Mouse (Mus musculus): ENCODE measurements around the gene Tnks2. TPM values are rescaled to one million over a fixed set of nuclear protein-coding genes. Genes with fewer than 3 reads are reported as not detected.
"Not testable (repeated sequence)": the region's sequence is repeated elsewhere in the genome, so short reads cannot be mapped to it uniquely, and the experiment has no call there.

Tnks2 gene
- 10 to 100 TPM; 23.5 to 34.1 TPM for polyA plus RNA-seq (2017; shearing (Covaris generic))

DNA sequence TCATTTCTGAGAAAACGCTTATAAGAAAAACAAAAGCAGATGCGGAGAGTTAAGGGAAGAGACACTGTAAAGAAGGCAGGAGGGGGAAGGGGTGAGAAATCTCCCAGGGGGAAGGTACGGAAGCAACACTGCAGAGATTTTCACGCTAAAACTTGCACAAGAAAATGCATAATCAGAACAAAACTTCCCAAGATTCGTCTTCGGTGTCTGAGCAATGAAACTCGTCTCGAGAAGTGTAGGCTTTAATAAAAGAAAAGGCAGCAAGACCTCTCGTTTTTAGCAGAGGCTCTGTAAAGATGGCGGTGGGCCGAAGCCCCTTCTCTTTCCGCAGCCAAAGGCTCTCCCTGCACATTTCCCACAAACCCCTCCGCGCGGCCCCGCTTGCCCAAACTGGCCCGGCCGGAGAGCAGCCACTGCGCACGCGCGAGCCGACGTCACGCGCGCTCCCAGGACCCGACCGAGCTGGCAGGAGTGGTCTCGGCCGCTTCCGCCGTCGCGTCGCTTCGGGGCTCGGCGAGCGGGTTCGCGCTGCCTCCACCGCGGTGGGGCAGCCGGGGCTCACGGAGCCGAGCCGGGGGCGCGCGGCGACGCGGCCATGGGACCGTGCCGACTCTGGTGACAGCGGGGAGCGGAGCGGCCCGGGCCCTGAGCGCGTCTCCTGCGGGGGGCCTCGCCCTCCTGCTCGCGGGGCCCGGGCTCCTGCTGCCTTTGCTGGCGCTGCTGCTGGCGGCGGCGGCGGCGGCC, at the start of gene Tnks2:
Gene Tnks2 (plus strand): TSS at position 445 of the 744 bp plus-strand sequence.
- ATAC-seq, result peak; percentile 61

DNA sequence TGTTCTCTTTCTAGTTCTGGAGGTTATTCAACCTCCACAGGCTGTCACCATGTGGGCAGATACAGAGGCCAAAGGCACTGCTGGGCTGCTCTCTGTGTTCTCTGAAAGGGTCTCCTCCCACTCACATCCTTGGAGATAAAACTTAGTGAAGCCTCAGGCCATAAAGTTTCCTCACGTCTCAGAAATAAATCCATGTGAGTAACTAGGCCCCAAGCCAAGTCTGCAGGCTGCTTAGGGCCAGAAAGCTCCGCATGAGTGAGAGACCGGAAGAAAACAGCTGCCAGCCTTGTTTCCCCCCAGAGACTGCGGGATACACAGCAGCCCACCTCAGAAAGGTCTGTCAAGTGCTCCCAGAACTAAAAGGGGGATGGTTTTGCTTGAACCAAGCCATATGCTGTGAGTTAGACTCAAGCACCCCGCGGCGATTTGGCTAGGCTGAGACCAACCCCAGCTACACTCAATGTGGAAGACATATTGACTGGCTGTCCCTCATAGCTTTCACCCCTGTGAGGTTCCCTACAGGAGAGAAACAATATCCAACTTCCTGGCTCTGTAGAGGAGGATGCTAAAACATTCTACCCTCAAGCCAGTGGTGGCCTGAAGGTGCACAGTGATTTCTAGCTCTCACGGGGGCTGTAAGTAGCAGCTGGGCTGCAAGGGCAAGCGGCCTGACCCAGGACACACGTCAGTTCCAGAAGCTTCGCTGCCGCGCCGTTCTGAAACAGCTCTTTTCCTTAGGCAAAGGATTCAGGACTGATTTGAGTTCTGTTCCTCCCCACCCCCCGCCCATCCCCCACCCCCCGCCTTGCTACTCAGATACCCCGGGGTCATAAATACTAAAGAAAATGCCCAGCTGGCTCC, 43.9 kb upstream of the Tnks2 start:
- ATAC-seq, result no peak

DNA sequence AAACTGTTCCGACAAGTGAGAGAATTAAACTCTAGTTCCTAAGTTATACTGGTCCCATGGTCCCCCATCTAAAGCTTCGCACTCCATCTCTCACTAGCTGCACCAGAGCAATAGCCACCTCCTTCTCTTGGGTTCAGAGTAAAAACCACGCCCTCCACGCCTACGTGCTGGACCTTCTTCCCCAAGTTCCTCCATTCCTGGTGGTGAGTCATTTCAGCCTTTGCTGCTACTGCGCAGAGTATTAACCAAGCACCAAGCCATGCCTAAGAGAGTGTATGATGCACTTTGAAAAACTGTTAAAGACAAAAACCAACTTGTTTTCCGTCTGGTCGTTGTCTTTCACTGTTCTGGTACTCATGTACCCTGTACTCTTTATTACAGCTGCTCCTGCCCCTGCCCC, 41.4 kb upstream of the Tnks2 start:
- ATAC-seq, result no peak

DNA sequence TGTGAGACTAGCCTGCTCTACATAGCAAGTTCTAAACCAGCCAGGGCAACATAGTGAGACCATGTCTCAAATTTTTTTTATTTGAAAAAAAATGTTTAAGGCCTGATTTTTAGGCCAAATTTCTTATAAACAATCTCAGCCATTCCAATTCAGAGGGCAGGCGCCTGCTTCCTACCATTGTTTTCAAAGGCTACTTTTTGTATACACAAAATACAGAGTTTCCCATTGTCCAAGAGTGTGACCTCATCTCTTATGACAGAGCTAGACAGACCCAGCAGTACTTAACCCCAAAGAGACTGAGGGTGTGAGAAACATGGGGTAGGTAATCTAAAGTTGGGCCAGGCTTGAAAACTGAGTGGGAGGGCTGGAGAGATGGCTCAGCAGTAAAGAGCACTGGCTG, 40.6 kb upstream of the Tnks2 start:
- no peak for ATAC-seq

DNA sequence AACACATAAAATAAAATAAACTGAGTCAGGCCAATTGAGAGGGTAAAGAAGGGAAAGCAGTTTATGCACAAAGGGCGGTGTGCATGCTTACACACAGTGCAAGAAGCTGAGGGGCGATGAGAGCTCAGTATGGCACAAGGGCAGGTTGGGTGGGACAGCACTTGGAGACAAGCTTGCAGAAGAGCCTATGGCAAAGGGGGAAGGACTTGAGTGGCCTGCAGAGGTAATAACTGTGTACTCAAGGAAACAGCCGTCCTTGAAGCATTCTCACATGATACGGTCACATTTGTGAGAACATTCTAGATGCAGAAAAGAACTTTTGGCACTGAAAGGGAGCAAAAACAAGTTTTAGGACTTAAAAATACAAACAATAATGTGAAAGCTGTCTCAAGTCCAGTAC, 40.0 kb upstream of the Tnks2 start:
- ATAC-seq, result no peak

DNA sequence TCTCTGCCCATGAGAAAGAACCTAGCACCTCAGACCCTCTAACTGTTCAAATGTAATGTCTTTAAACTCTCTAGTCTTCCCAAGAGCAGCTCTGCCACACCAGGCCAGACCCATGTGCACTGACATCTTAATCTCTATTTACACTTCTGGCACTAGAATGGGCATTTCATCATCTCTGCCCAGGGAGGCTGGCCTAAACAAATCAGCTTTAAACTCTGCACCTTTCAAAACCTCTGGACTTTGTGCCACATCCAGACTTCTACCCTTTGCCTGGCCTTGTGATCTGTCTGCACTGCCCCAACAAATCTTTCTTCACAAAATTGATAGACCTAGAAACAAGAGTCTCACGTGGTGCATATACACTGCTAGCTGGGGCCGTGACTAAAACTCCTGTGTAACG, 38.8 kb upstream of the Tnks2 start:
- ATAC-seq, result no peak

DNA sequence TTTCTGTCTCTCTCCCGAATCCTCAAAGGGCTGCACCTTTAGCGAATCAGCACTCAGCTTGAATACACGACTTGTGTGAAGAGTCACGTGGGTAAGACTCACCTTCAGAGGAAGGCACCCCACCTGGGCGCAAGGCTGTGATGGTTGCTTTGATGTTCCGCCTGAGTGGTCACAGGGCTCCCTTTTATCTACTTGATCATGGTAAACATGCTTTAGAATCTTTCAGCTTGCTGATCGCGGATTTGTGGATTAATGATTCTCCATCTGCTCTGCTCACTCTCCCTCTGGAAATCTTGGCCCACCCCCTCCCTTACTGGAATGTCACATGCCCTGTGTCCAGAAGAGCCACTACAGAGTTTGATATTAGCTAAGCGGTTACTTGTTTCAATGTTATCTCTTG, 37.1 kb upstream of the Tnks2 start:
- ATAC-seq, result no peak

DNA sequence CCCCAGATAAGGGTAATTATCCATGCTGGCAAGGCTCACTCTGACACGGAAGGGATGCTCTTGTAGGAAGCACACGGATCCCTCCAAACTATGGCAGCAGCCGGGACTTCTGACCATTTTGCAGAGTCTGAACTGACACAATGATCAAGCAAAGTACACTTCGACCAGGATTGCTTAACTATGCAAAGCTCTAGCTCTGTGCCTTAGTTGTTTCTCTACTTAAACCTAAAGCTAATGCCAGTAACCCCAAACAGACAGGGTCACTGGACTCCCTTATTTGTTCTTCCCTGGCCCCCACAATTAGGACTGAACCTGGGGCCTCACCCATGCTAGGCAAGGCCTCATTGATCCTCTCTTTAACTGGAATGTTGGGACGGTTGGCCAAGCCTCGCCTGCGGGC, 33.7 kb upstream of the Tnks2 start:
- no peak for ATAC-seq

DNA sequence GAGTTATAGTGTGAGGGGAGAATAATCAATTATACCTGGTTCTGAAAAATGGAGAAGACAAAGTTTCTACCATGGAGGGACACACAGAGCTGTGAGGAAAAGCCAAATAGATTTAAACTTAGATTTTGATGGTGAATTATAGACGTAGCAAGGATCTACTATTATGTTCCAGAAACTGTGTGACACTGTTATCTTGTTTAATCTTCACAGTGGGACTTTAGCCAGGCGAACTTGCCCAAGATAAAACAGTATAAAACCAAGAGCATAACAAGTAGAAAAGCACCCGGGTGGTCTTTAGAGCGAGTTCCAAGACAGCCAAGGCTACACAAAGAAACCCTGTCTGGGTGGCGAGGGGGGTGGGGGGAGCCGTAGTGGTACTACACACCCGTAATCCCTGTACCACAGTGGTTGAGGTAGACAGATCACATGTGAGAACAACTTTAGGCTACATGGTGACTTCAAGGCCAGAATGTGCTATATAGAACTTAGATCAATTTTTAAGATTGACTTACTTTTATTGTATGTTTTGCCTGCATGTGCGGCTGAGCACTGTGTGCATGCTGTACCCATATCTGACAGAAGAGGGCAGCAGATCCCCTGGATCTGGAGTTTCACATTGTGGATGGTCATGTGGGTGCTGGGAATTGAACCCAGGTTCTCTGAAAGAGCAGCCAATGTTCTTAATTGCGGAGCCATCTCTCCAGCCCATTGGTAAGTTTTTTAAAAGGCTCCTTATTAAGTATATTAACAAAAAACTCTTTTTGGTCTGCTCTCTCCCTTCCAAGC, 32.0 kb upstream of the Tnks2 start:
- no peak for ATAC-seq

DNA sequence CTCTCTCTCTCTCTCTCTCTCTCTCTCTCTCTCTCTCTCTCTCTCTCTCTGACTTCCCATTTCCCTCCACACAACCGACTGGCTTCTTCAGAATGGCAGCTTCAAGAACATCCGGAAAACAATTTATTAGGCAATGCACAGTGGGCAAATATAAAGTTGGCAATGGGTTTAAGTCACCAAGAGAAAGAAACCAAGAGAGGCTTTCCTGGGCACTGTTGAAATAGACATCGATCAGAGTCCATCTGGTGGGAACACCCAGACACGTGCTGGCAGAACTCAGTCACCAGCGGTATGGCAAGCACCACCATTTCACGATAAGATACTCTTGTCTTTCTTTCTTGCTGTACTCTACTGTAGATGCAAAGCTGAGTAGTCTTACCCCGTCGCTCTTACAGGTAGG, 30.6 kb upstream of the Tnks2 start:
- ATAC-seq, result no peak

DNA sequence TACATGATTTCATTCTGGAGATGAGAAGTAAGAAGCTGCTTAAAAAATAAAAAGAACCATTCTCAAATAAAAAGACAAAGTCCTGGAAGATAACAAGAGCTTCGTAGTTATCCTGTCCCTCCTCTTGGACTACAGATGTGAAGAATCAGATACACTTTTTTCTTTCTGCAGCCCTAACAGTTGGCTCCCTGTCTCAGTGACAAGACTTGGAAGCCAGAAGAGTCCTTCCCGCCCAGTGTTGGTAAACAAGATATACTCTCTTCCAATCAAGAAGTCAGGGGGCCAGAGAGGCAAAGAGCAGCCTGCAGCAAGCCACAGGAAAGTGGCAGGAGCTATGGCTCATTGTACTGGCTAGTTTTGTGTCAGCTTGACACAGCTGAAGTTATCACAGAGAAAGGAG, 27.2 kb upstream of the Tnks2 start:
- ATAC-seq, result no peak

DNA sequence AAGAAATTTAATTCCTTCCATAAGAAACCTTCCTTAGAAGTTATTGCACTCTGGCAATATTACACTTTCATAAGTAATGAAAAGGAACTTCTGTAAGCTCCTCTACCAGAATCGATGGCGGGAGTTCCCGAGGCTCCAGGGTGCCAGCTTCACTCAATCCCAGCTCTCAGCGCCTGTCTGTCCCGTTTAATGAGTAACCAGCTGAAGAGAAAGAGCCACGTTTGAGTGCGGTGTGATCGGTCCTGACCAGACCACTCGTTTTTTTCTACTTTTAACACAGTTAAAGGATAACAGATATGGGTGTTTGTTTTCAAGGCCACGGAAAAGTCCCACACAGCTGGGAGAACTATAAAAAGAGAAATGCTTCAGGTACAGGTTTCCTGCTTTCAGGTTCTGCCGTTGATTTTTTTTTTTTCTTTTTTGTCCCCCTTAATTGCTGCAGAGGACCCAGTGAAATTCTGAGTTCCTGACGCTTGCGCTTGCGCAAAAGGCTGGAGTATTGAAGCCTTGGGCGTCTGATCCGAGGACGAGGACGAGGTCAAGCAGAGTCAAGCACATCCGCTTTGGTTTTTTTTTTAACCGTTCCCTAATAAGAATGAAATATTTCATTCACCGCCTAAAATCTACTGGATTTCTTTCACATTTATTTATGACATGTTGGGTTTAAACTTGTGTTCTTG, 25.5 kb upstream of the Tnks2 start:
- no peak for ATAC-seq

DNA sequence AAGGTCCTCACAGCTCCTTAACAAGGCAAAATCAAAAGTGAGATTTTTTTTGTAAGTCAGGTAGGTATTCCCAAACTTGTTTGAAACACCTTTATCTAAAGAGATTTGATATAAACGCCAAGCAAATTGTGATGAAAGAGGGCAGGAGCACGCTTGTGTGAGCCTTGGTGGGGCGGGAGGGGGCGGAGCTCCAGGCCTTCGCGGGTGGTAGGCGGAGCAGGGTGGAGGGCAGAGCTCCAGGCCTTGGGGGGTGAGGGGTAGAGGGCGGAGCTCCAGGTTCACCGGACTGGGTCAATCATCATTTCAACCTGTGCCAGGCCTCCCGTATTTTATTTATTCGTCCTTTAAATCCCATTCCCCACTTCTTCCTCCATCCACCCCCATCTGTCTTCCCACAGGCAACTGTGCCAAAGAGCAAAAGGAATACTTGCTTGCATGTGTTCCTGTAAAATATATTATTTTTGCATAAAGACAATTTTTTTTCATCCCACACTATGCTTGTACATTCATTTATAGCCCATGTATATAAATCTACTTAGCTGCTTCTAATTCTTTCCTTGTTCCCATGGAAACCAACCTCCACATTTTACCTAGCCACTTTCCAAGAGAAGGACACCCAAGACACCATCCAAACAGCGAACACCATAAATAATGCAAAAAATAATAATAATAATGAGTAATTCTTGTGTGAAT, 24.4 kb upstream of the Tnks2 start:
- ATAC-seq, result no peak

DNA sequence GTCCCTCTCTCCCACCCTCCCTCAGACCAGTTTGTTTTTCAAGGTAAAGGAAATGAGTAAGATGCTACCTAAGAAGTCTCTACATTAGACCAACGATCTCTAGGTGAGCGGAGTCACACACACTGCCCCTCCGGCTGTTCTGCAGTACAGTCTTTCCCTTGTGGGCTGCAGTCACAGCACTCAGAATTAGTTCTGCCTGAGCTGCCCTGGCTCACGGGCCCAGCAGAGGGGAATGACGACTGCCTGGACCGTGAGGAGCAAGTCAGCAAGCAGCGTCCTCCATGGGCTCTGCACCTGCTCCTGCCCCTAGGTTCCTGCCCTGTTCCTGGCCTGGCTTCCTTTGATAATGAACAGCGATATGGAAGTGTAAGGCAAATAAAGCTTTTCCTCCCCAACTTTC, 22.0 kb upstream of the Tnks2 start:
- ATAC-seq, result no peak

DNA sequence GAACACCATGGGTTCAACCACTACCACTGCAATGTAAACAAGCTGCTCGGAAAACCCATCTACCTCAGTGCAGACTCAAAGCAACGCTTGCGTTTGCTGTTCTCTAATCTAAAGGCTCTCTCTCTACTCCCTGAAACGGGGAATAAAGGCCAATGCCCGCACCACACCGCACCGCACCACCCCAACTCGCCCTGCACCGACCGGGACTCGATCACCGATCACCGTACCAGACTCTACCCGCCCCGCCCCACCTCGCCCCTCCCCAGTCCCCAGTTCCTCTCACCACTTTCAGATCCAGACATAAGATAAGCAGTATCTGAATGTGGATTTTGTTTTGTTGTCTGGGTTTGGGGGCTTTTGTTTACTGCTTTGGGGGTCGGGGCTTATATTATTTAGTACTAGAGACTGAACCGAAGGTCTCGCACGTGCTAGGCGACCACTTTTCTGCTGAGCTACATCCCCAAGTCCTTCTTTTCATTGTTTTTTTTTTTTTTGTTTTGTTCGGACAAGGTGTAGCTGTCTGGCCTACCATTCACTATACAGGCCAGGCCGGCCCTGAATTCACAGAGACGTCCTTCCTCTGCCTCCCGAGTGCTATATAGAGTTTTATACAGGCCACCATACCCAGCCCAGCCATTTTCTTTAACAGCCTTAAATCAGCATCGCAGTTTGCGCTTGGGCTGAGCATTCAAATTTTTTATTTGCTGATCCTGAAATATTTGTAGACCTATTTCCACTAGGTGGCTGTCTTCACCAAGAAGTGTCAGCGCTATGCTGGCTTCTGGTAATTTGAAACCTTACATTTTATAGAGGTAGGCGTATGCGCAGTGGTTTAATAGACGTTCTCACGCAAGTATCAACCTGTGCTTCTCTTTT, 18.4 kb upstream of the Tnks2 start:
- ATAC-seq, result peak; percentile 94

DNA sequence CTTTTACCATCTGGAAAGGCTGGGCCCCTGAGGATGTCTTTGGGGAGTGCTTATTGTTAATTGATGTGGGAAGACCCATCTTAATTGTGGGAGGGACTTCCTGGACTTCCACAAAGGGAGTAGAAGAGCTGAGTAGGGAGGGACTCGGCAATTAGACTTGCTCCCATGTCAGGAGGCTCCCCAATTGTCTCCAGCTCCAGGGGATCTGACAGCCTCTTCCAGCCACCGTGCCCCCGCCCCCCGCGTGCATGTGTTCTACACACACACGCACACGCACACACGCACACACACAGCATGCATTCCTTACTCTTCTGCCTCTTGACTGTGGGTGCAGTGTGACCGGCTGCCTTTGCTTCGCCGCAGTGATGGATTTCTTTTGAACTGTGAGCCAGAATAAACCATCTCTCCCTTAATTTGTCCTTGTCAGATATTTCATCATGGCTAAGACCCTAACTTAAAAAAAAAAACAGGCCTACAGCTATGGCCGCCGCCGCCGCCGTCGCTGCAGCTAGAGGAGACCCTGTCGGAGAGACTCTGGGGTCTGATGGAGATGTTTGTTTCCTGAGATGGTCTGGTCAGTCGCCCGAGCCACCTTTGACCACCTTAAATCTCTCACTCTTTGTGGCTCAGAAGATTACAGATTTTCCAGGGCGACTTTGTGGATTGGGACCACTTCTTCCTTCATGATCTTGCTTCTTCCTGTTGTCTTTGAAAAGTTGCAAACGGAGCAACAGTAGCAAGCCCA, 15.7 kb upstream of the Tnks2 start:
- no peak for ATAC-seq

DNA sequence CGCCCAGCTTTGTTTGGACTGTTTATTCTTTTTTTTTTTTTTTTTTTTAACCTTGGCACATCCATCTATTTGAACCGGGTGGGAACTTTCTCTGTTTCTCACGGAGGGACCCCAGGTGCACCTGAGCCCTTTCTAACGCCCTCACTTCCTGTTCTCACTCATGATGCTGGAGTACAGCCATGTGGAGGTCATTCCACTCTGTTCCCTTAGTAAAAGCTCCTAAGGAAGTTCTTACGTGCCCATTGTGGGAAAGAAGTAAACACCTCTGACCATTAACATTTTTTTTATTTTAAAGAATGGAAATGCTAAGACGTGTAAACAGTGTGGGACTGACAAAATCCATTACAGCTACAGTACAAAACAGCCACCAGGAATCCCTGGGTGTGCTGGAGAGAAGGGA, 14.8 kb upstream of the Tnks2 start:
- ATAC-seq, result no peak

DNA sequence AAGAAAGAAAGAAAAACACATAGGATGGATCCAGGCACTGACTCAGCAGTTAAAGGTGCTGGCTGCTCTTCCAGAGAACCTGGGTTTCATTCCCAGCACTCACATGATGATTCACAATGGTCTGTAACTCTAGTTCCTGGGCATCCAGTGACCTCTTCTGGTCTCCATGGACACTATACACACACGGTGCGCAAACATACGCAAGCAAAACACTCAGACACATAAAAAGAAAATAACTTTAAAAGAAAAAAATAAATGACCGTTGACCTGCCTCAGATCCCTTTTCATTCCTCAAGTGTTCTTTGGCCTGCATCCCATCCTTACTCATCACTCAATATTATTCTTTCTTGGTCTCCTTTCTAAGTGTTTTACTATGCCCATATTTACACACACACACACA, 13.6 kb upstream of the Tnks2 start:
- no peak for ATAC-seq

DNA sequence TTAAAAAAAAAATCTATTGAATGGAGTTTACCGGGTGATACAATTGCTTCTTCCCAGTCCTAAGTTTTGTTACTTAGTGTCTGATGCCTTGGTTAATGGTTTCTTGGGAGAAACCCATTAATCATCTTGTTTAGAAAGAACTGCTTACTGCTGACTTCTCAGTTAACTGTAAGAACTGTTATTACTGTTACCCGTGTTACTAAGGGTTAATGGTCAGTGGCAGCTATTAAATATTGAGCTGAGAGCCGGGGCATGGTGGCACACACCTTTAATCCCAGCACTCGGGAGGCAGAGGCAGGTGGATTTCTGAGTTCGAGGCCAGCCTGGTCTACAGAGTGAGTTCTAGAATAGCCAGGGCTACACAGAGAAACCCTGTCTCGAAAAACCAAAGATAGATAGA, 12.7 kb upstream of the Tnks2 start:
- not testable (repeated sequence) for ATAC-seq

DNA sequence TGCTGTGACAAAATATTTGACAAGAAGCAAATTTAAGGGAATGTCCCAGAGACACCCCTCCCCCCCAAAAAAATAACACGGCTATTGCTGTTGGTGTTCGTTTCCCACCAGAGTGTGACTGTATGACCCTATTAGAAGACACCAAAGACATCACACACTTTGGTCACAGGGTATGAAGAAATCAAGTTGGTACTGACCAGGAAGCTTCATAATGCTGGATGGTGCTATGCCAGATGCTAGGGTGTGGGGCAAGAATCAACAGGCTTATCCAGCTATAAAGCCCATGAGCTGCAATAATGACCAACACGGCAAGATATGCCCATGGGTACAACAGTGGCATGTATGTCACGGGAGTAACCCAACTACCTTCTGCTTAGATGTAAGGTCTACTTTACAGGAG, 11.3 kb upstream of the Tnks2 start:
- no peak for ATAC-seq
